In genomic region chr2:6469164-6469563, GRCm38 (mm10) we compare ENCODE assay signal across 8 mouse cellular contexts.
DNase-seq lines count a peak whose midpoint lies in the region; ATAC-seq and TF ChIP-seq lines count a peak whose summit lies in the region.

No protein-coding gene starts in this region.

- 40% methylated on average over 9 of the region's 9 CpGs for WGBS in midbrain, embryonic 12.5 days
- 34% methylated on average over 9 of the region's 9 CpGs for WGBS in midbrain, embryonic 16.5 days
- WGBS in liver, adult 2 months = 14% methylated on average over 9 of the region's 9 CpGs
- WGBS in olfactory bulb, adult 2 months = 51% methylated on average over 9 of the region's 9 CpGs

- peak; percentile 88 for DNase-seq in brain, adult 2 months (ENCODE audit: low read depth, low spot score)
- DNase-seq in kidney, adult 8-10 months = peak; percentile 44 to 78
- peak; percentile 70 for DNase-seq in liver, adult 2 months (ENCODE audit: extremely low read depth, low read depth, low spot score)
- peak; percentile 49 for DNase-seq in testis, postnatal 14 days (ENCODE audit: low spot score)

- peak; percentile 79 for TF ChIP-seq CTCF in liver, adult 2 months (IDR thresholded peaks at IDR 0.05; ENCODE audit: low read depth, low read length)
- TF ChIP-seq CTCF in olfactory bulb, adult 2 months (IDR thresholded peaks at IDR 0.05; ENCODE audit: insufficient read depth, low read depth, low read length) = 0 out of 2 replicates have a peak, but pooled peaks have one; percentile 25

- H3K9ac ChIP-seq in midbrain, embryonic 12.5 days (replicated peaks) = no peak overlapping the region
- no peak overlapping the region for H3K9ac ChIP-seq in midbrain, embryonic 16.5 days (ENCODE audit: low read depth, low read length)
- no peak overlapping the region for H3K9ac ChIP-seq in liver, adult 2 months (ENCODE audit: low read depth, low read length)

- H3K4me3 ChIP-seq in midbrain, embryonic 12.5 days = no peak overlapping the region
- H3K4me3 ChIP-seq in midbrain, embryonic 16.5 days (ENCODE audit: low read depth, low read length) = no peak overlapping the region
- no peak overlapping the region for H3K4me3 ChIP-seq in liver, adult 2 months (ENCODE audit: insufficient read depth, low read depth, low read length)
- H3K4me3 ChIP-seq in olfactory bulb, adult 2 months (ENCODE audit: insufficient read depth, low read depth, low read length) = no peak overlapping the region

- H3K4me1 ChIP-seq in midbrain, embryonic 12.5 days = peaks cover 14% of the 10 kb centered on the region
- 0 out of 2 replicates have a peak, but pooled peaks cover 6% of the 10 kb centered on the region for H3K4me1 ChIP-seq in midbrain, embryonic 16.5 days (ENCODE audit: control insufficient read depth, insufficient read depth, low read length)
- no peaks in the 10 kb centered on the region for H3K4me1 ChIP-seq in liver, adult 2 months (ENCODE audit: control insufficient read depth, insufficient read depth, low read length)
- peaks cover 3% of the 10 kb centered on the region; the same call in 1 of the 2 replicates for H3K4me1 ChIP-seq in olfactory bulb, adult 2 months (ENCODE audit: control insufficient read depth, insufficient read depth, low read length)

- no peaks in the 10 kb centered on the region for H3K9me3 ChIP-seq in midbrain, embryonic 12.5 days
- no peaks in the 10 kb centered on the region for H3K9me3 ChIP-seq in midbrain, embryonic 16.5 days (replicated peaks; ENCODE audit: control insufficient read depth, low read length, poor library complexity, severe bottlenecking)

- ATAC-seq in midbrain, embryonic 12.5 days (ENCODE audit: low FRiP score, low read depth) = peak; percentile 23; the same call in 1 of the 2 replicates
- ATAC-seq in midbrain, embryonic 16.5 days = no peak
- peak; percentile 73 for ATAC-seq in erythroblast, adult 5-6 weeks (replicated peaks; ENCODE audit: low FRiP score, poor library complexity, severe bottlenecking)

- H3K4me2 ChIP-seq in midbrain, embryonic 12.5 days (replicated peaks) = no peak overlapping the region
- H3K4me2 ChIP-seq in midbrain, embryonic 16.5 days (ENCODE audit: low read length) = no peak overlapping the region

- no peaks in the 10 kb centered on the region for H3K36me3 ChIP-seq in midbrain, embryonic 12.5 days
- H3K36me3 ChIP-seq in midbrain, embryonic 16.5 days (ENCODE audit: control insufficient read depth, insufficient read depth, low read length) = no peaks in the 10 kb centered on the region
- no peaks in the 10 kb centered on the region for H3K36me3 ChIP-seq in liver, adult 2 months (ENCODE audit: control insufficient read depth, insufficient read depth, low read length)

- no peaks in the 10 kb centered on the region for H3K27me3 ChIP-seq in midbrain, embryonic 12.5 days
- H3K27me3 ChIP-seq in midbrain, embryonic 16.5 days (ENCODE audit: control insufficient read depth, insufficient read depth, low read depth, low read length) = no peaks in the 10 kb centered on the region
- no peaks in the 10 kb centered on the region for H3K27me3 ChIP-seq in liver, adult 2 months (ENCODE audit: control insufficient read depth, insufficient read depth, low read length)

- H3K79me2 ChIP-seq in liver, adult 2 months (ENCODE audit: control insufficient read depth, insufficient read depth, low read length) = no peaks in the 10 kb centered on the region

- no peak for TF ChIP-seq POLR2A in liver, adult 2 months (IDR thresholded peaks at IDR 0.05; ENCODE audit: extremely low read depth, insufficient read depth, low read length)
- TF ChIP-seq POLR2A in olfactory bulb, adult 2 months (IDR thresholded peaks at IDR 0.05; ENCODE audit: insufficient read depth, low read depth, low read length) = no peak

- no peak overlapping the region for H3K27ac ChIP-seq in midbrain, embryonic 12.5 days (replicated peaks)
- no peak overlapping the region for H3K27ac ChIP-seq in midbrain, embryonic 16.5 days (ENCODE audit: low read length)
- H3K27ac ChIP-seq in liver, adult 2 months (replicated peaks; ENCODE audit: insufficient read depth, low read depth, low read length) = no peak overlapping the region
- no peak overlapping the region for H3K27ac ChIP-seq in olfactory bulb, adult 2 months (ENCODE audit: insufficient read depth, low read depth, low read length)
